Mouse (Mus musculus): ENCODE measurements around the gene Ndufs4.

- TF ChIP-seq POLR2A (IDR thresholded peaks at IDR 0.05; ENCODE audit: borderline replicate concordance, insufficient read depth, low read length) (no peak), CTCF (IDR thresholded peaks at IDR 0.05; ENCODE audit: borderline replicate concordance, insufficient read depth, low read depth, low read length) (no peak)
These were observed 18.8 kb upstream of the Ndufs4 start for GRCm38 (mm10) chr13:114406866-114407265.
